Mouse (Mus musculus) kidney, adult 2 months (tissue): Measurements from ENCODE around the gene Ttc29. TPM values are rescaled to one million over a fixed set of nuclear protein-coding genes. Genes with fewer than 3 reads are reported as not detected.

Source experiments
- DNase-seq: peaks from one replicate; pipeline ENCODE4 v3.0.0; 2021
- H3K27ac ChIP-seq: fragments of 200-500 bp; 2 replicates; pipeline ENCODE4 v1.5.1; 2012; ENCODE audit warnings: low read depth, low read length, control low read depth, inconsistent platforms; ENCODE audit not compliant: insufficient read depth
- H3K27me3 ChIP-seq: fragments of 200-500 bp; replicated peaks from 2 replicates; pipeline ENCODE4 v1.6.1; 2012; ENCODE audit warnings: mild to moderate bottlenecking, moderate library complexity, low read length, inconsistent platforms; ENCODE audit not compliant: control insufficient read depth, insufficient read depth
- H3K36me3 ChIP-seq: fragments of 200-500 bp; 2 replicates; pipeline ENCODE4 v1.6.1; 2012; ENCODE audit warnings: mild to moderate bottlenecking, moderate library complexity, low read length, inconsistent platforms; ENCODE audit not compliant: control insufficient read depth, insufficient read depth
- H3K4me1 ChIP-seq: fragments of 200-500 bp; 2 replicates; pipeline ENCODE4 v1.6.1; 2011; ENCODE audit warnings: low read length; ENCODE audit not compliant: control insufficient read depth, insufficient read depth
- H3K4me3 ChIP-seq: fragments of 200-500 bp; 2 replicates; pipeline ENCODE4 v1.5.1; 2011; ENCODE audit warnings: mild to moderate bottlenecking, low read depth, low read length, control low read depth; ENCODE audit not compliant: insufficient read depth
- CTCF ChIP-seq: fragments of 200-500 bp; conservative IDR thresholded peaks from 2 replicates; pipeline ENCODE4 v1.5.1; 2011; ENCODE audit warnings: low read depth, mild to moderate bottlenecking, control low read depth, low read length, moderate library complexity, mixed read lengths; ENCODE audit not compliant: insufficient read depth, insufficient read length
- POLR2A ChIP-seq: fragments of 200-500 bp; IDR thresholded peaks from one replicate; pipeline ENCODE4 v1.6.1; 2011; ENCODE audit warnings: low read depth, low read length, control low read depth
- WGBS: fragments of 180-500 bp; shearing (Covaris S2); methylation state at CpG from one replicate; pipeline ENCODE4 v1.1.7; 2018; 5-methylcytosine and 5-hydroxymethylcytosine counted together
- polyA plus RNA-seq: library from polyadenylated mRNA; depleted of rRNA; stranded (reverse); fragments of >200 nt; gene quantifications from 2 replicates; pipeline ENCODE4 v1.2.3, GENCODE M21; 2012

The Ttc29 gene
- polyA plus RNA-seq, 1 experiment, result not detected

- Histone ChIP-seq H3K27me3 (peaks cover 6% of the 10 kb centered on the region), H3K4me1 (no peaks in the 10 kb centered on the region), H3K27ac (no peak overlapping the region), H3K4me3 (no peak overlapping the region), H3K36me3 (no peaks in the 10 kb centered on the region)
- DNase-seq, result no peak
- no peak for TF ChIP-seq CTCF
- TF ChIP-seq POLR2A, result no peak
- 3% methylated on average over 1 of the region's 1 CpGs for WGBS
Observed at GRCm38 (mm10) chr8:78423937-78424336, 210.8 kb downstream of the Ttc29 start.

- no peak for DNase-seq
- Histone ChIP-seq H3K27me3 (peaks cover 3% of the 10 kb centered on the region), H3K4me3 (no peak overlapping the region), H3K27ac (no peak overlapping the region), H3K4me1 (no peaks in the 10 kb centered on the region), H3K36me3 (no peaks in the 10 kb centered on the region)
- TF ChIP-seq CTCF (no peak), POLR2A (no peak)
- 4% methylated on average over 10 of the region's 10 CpGs for WGBS
Observed at GRCm38 (mm10) chr8:78426455-78426854, 213.4 kb downstream of the Ttc29 start.

- no peak overlapping the region for H3K4me3 ChIP-seq
- whole genome bisulfite sequencing, result 2% methylated on average over 32 of the region's 32 CpGs
- H3K27me3 ChIP-seq, result peaks cover 4% of the 10 kb centered on the region; the same call in 1 of the 2 replicates
- no peak for DNase-seq
- no peak overlapping the region for H3K27ac ChIP-seq
- no peaks in the 10 kb centered on the region for H3K4me1 ChIP-seq
- TF ChIP-seq CTCF (no peak), POLR2A (no peak)
- no peaks in the 10 kb centered on the region for H3K36me3 ChIP-seq
Observed at GRCm38 (mm10) chr8:78426875-78427768, 214.0 kb downstream of the Ttc29 start.

GRCm38 (mm10) chr8:78427769-78428130, 214.7 kb downstream of the Ttc29 start:
- no peaks in the 10 kb centered on the region for H3K36me3 ChIP-seq
- WGBS, result under 1% methylated on average over 8 of the region's 8 CpGs
- no peak for TF ChIP-seq CTCF
- no peak for TF ChIP-seq POLR2A
- peaks cover 4% of the 10 kb centered on the region; the same call in 1 of the 2 replicates for H3K27me3 ChIP-seq
- no peak overlapping the region for H3K27ac ChIP-seq
- H3K4me3 ChIP-seq, result no peak overlapping the region
- no peaks in the 10 kb centered on the region for H3K4me1 ChIP-seq
- no peak for DNase-seq

GRCm38 (mm10) chr8:78428148-78428547, 215.1 kb downstream of the Ttc29 start:
- Histone ChIP-seq H3K4me3 (no peak overlapping the region), H3K27me3 (peaks cover 4% of the 10 kb centered on the region; the same call in 1 of the 2 replicates), H3K27ac (no peak overlapping the region), H3K4me1 (no peaks in the 10 kb centered on the region), H3K36me3 (no peaks in the 10 kb centered on the region)
- TF ChIP-seq POLR2A (no peak), CTCF (no peak)
- 2% methylated on average over 11 of the region's 11 CpGs for WGBS
- DNase-seq, result no peak

- 3% methylated on average over 4 of the region's 4 CpGs for WGBS
- TF ChIP-seq POLR2A, result no peak
- no peak for TF ChIP-seq CTCF
- no peaks in the 10 kb centered on the region for H3K36me3 ChIP-seq
- H3K27me3 ChIP-seq, result peaks cover 4% of the 10 kb centered on the region; the same call in 1 of the 2 replicates
- no peak overlapping the region for H3K27ac ChIP-seq
- DNase-seq, result peak; percentile 17
- H3K4me3 ChIP-seq, result no peak overlapping the region
- H3K4me1 ChIP-seq, result no peaks in the 10 kb centered on the region
Observed at GRCm38 (mm10) chr8:78431356-78431755, 218.3 kb downstream of the Ttc29 start.

GRCm38 (mm10) chr8:78432451-78432850, 219.4 kb downstream of the Ttc29 start:
- no peak for DNase-seq
- no peak for TF ChIP-seq POLR2A
- no peak for TF ChIP-seq CTCF

More at GRCm38 (mm10) chr8:78432451-78432850, 219.4 kb downstream of the Ttc29 start:
- Histone ChIP-seq H3K36me3 (no peaks in the 10 kb centered on the region), H3K27me3 (peaks cover 2% of the 10 kb centered on the region; the same call in 1 of the 2 replicates), H3K4me1 (no peaks in the 10 kb centered on the region), H3K4me3 (no peak overlapping the region), H3K27ac (no peak overlapping the region)
- WGBS, result 28% methylated on average over 1 of the region's 1 CpGs
